Mouse (Mus musculus) neural tube, embryonic 15.5 days (tissue): ENCODE measurements at regions not wholly inside any gene's neighbourhood (a gene's known extent, or its start where the extent isn't known, plus 50 kb on each side); places are given as distances from the start of the nearest gene placed in this dataset.

Experiments used
- ATAC-seq: fragments of 200-750 bp; cut with Nextera tagmentation; 2 replicates; pipeline ENCODE4 v1.8.0; 2017; ENCODE audit warnings: mild to moderate bottlenecking, moderate TSS enrichment, moderate library complexity; ENCODE audit not compliant: low FRiP score
- H3K27ac ChIP-seq: fragments of 300-500 bp; sonication (generic); replicated peaks from 2 replicates; pipeline ENCODE4 v1.5.1; 2015; ENCODE audit warnings: mild to moderate bottlenecking, inconsistent platforms
- H3K27me3 ChIP-seq: fragments of 300-500 bp; sonication (generic); replicated peaks from 2 replicates; pipeline ENCODE4 v1.6.1; 2015; ENCODE audit warnings: inconsistent platforms
- H3K36me3 ChIP-seq: fragments of 300-500 bp; sonication (generic); 2 replicates; pipeline ENCODE4 v1.6.1; 2015; ENCODE audit warnings: inconsistent platforms
- H3K4me1 ChIP-seq: fragments of 300-500 bp; sonication (generic); 2 replicates; pipeline ENCODE4 v1.6.1; 2015; ENCODE audit warnings: inconsistent platforms
- H3K4me2 ChIP-seq: fragments of 300-500 bp; sonication (generic); 2 replicates; pipeline ENCODE4 v1.6.1; 2015; ENCODE audit warnings: inconsistent platforms, mild to moderate bottlenecking, moderate library complexity
- H3K4me3 ChIP-seq: fragments of 300-500 bp; sonication (generic); replicated peaks from 2 replicates; pipeline ENCODE4 v1.5.1; 2015; ENCODE audit warnings: mild to moderate bottlenecking, inconsistent platforms
- H3K9ac ChIP-seq: fragments of 300-500 bp; sonication (generic); replicated peaks from 2 replicates; pipeline ENCODE4 v1.6.1; 2015; ENCODE audit warnings: mild to moderate bottlenecking, inconsistent platforms
- H3K9me3 ChIP-seq: fragments of 300-500 bp; sonication (generic); replicated peaks from 2 replicates; pipeline ENCODE4 v1.6.1; 2016; ENCODE audit warnings: inconsistent platforms
- WGBS: fragments of 180-500 bp; shearing (Covaris S2); methylation state at CpG from one replicate; pipeline ENCODE4 v1.1.7; 2015; ENCODE audit warnings: mixed read lengths; 5-methylcytosine and 5-hydroxymethylcytosine counted together

DNA sequence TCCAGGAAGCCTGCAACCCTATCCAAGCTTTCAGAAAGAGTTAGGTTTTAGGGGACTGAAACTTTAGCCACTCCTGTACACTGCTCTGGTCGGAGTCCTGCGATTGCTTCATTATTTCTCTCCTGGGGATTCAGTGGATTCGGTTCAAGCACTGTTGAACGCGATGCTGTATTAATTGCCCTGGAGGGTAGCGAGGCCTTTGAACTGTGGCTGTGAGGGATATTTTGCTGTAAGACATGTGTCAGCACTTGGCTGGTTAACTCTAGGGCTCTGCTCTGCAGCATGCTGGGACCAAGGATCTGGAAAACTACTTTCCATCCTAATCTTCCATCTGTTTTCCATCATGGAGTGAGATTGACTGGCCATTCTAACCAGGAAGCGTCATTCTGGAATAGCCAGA is 374.0 kb downstream of the Epha4 start:
- Histone ChIP-seq H3K4me3 (no peak overlapping the region), H3K27ac (no peak overlapping the region), H3K4me2 (no peak overlapping the region), H3K4me1 (no peaks in the 10 kb centered on the region), H3K9ac (no peak overlapping the region), H3K36me3 (no peaks in the 10 kb centered on the region), H3K27me3 (no peaks in the 10 kb centered on the region), H3K9me3 (no peaks in the 10 kb centered on the region)
- 67% methylated on average over 7 of the region's 7 CpGs for WGBS
- no peak for ATAC-seq

DNA sequence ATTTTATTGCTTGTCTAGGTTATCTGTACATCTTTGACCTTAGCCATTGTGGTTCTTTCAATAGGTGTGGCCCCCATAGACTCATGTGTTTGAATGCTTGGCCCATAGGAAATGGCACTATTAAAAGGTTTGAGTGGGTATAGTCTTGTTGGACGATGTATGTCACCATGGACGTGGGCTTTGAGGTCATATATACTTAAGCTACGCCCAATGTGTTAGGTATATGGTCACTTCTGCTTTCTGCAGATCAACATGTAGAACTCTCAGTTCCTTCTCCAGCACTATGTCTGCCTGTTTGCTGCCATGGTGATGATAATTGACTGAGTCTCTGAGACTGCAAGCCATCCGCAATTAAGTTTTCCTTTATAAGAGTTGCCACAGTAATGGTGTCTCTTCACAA is 366.8 kb downstream of the Epha4 start:
- ATAC-seq, result no peak
- Histone ChIP-seq H3K9me3 (no peaks in the 10 kb centered on the region), H3K36me3 (no peaks in the 10 kb centered on the region), H3K4me1 (no peaks in the 10 kb centered on the region), H3K27ac (no peak overlapping the region), H3K27me3 (no peaks in the 10 kb centered on the region), H3K9ac (no peak overlapping the region), H3K4me3 (no peak overlapping the region), H3K4me2 (no peak overlapping the region)
- WGBS, result 98% methylated on average over 4 of the region's 4 CpGs

DNA sequence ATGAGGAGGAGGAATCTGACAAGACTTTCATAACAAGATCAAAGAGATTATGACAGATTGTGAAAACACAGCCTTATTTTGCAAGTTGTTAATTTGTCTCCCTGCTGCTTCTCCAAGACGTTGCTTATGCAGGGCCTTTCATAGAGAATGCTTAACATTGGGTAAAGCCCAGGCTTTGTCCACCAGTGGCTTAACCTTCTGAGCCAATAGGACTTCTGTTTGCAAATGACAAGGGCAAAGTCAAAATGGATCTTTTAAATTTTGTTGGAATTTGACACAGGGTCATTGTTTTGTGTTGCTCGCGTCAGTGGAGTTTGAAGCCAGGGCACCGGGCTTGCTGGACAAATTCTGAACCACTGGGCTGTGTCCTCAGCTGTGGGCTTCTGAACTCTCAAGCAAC is 346.6 kb downstream of the Epha4 start:
- Histone ChIP-seq H3K4me1 (no peaks in the 10 kb centered on the region), H3K9me3 (no peaks in the 10 kb centered on the region), H3K4me2 (no peak overlapping the region), H3K9ac (no peak overlapping the region), H3K27me3 (no peaks in the 10 kb centered on the region), H3K36me3 (no peaks in the 10 kb centered on the region), H3K4me3 (no peak overlapping the region), H3K27ac (no peak overlapping the region)
- 83% methylated on average over 4 of the region's 4 CpGs for WGBS
- no peak for ATAC-seq

DNA sequence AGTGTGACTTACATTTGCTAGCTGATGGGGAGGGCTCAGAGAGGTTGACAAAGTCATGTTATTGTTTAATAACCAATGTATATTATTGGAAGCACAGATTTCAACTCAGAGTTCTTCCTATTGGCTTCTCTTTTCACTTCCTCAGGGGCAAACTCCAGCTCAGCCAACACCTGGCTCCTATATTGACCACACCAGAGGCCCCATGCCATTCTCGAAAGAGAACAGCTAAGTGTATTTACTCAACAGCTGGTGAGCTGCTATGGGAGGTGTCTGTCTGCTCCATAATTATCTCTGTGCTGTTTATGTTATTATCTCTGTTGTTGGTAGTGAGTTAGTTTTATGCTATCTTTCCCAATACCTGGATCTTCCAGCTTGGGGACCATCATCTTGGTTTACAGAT is 342.4 kb downstream of the Epha4 start:
- ATAC-seq, result no peak
- Histone ChIP-seq H3K4me2 (no peak overlapping the region), H3K36me3 (no peaks in the 10 kb centered on the region), H3K9ac (no peak overlapping the region), H3K27me3 (no peaks in the 10 kb centered on the region), H3K27ac (no peak overlapping the region), H3K9me3 (no peaks in the 10 kb centered on the region), H3K4me1 (no peaks in the 10 kb centered on the region), H3K4me3 (no peak overlapping the region)
- 70% methylated on average over 1 of the region's 1 CpGs for WGBS

DNA sequence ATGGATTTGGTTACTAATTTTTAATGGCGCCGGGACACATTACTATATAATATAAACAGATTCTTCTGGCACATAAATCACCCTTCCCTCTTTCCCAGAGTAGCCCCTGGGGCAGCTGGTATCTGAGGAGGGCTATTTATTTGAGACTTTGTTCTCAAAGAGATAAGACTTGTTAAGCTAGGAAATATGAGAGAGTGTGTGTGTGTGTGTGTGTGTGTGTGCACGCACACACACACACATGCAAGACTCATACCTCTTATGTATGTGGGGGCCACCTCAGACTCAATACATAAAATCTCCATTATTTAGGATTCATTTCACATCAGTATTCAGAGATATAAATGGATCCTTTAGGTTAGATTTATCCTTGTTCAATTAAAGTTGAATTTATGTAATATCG is 340.1 kb downstream of the Epha4 start:
- WGBS, result 69% methylated on average over 4 of the region's 4 CpGs
- Histone ChIP-seq H3K4me1 (no peaks in the 10 kb centered on the region), H3K27ac (no peak overlapping the region), H3K27me3 (no peaks in the 10 kb centered on the region), H3K9ac (no peak overlapping the region), H3K9me3 (no peaks in the 10 kb centered on the region), H3K36me3 (no peaks in the 10 kb centered on the region), H3K4me2 (no peak overlapping the region), H3K4me3 (no peak overlapping the region)
- ATAC-seq, result no peak

DNA sequence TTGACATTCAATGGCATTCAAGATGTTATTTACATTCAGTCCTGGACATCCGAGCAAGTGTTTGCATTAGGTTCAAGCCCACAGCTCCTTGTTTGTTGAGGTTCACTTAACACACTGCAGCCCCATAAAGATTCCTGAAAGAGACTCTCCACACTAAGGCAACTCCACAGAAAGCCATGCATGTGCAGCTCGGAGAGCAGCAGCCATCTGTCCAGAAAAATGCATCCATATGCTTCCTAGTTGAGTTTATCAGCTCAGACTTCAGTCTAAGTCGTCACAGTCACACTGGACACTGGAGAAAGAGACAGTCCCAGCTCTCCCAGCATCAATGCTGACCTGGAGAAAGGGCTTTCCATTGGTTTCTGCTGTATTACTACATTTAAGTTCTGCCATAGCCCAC is 339.7 kb downstream of the Epha4 start:
- H3K4me2 ChIP-seq, result no peak overlapping the region
- no peak overlapping the region for H3K9ac ChIP-seq
- H3K4me3 ChIP-seq, result no peak overlapping the region
- H3K27ac ChIP-seq, result no peak overlapping the region
- no peaks in the 10 kb centered on the region for H3K27me3 ChIP-seq
- H3K4me1 ChIP-seq, result no peaks in the 10 kb centered on the region
- no peaks in the 10 kb centered on the region for H3K36me3 ChIP-seq
- 43% methylated on average over 3 of the region's 3 CpGs for WGBS
- no peaks in the 10 kb centered on the region for H3K9me3 ChIP-seq
- ATAC-seq, result no peak

DNA sequence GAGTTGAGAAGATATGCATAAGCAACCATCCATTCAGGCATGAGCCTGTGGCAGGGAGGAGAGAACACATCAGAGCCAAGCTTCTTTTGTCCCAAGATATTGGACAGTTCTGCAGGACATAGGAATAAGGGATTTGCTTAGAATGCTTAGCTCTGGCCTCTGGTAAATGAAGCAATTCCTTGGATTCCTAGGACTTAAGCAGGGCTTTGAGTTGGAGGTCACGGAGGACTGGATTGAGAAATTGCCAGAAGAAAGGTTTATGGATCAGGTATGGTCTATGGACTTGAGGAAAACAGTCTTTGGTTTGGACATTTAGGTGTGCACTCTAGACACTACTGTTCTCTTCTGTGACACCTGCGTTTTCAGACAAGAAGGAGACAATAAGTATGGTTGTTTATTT is 338.4 kb downstream of the Epha4 start:
- no peaks in the 10 kb centered on the region for H3K36me3 ChIP-seq
- ATAC-seq, result no peak
- H3K27ac ChIP-seq, result no peak overlapping the region
- no peaks in the 10 kb centered on the region for H3K27me3 ChIP-seq
- H3K4me2 ChIP-seq, result no peak overlapping the region
- no peaks in the 10 kb centered on the region for H3K4me1 ChIP-seq
- no peak overlapping the region for H3K9ac ChIP-seq
- no peak overlapping the region for H3K4me3 ChIP-seq
- WGBS, result 95% methylated on average over 2 of the region's 2 CpGs
- H3K9me3 ChIP-seq, result no peaks in the 10 kb centered on the region

DNA sequence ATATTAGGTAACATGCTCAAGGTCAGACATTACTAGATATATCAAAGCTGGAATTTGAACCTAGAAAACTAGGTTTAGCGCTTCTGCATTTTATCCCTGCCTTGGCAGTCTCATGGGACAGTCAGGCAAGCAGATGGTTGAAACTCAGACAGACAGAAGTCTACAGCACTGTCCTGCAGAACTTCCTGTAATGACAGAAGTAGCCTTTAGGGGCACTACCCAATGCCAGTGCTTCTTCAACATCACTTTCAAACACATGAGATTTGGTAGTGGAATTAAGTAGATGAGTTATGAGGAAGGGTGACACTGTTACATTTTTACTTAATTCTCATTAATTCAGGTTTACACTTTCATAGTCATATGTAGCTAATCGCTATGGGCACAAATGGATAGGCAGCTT is 330.9 kb downstream of the Epha4 start:
- Histone ChIP-seq H3K36me3 (no peaks in the 10 kb centered on the region), H3K4me3 (no peak overlapping the region), H3K9me3 (no peaks in the 10 kb centered on the region), H3K9ac (no peak overlapping the region), H3K4me1 (no peaks in the 10 kb centered on the region), H3K4me2 (no peak overlapping the region), H3K27me3 (no peaks in the 10 kb centered on the region), H3K27ac (no peak overlapping the region)
- 89% methylated on average over 2 of the region's 2 CpGs for WGBS
- ATAC-seq, result no peak

DNA sequence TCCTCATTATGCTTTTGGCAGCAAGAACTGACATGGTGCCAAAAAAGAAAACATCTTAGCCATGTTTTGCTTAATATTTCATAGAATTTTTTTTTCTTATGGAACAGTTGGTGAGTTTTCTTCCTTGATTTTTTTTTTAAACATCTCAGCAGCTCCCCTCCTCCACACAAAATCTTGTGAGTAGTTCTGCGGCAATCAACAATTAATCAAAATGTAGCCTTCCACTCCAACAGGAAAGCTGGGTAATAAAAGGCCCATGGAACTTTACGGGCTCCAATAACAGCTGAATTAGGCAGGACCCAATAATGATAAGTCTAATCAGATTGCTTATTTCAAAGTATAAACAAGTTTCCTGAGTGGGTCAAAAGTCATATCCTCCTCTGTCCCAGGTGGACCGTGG is 324.7 kb downstream of the Epha4 start:
- ATAC-seq, result no peak
- no peaks in the 10 kb centered on the region for H3K4me1 ChIP-seq
- no peaks in the 10 kb centered on the region for H3K9me3 ChIP-seq
- no peak overlapping the region for H3K27ac ChIP-seq
- no peak overlapping the region for H3K4me2 ChIP-seq
- H3K27me3 ChIP-seq, result no peaks in the 10 kb centered on the region
- H3K9ac ChIP-seq, result no peak overlapping the region
- WGBS, result 64% methylated on average over 3 of the region's 3 CpGs
- H3K4me3 ChIP-seq, result no peak overlapping the region
- H3K36me3 ChIP-seq, result no peaks in the 10 kb centered on the region

DNA sequence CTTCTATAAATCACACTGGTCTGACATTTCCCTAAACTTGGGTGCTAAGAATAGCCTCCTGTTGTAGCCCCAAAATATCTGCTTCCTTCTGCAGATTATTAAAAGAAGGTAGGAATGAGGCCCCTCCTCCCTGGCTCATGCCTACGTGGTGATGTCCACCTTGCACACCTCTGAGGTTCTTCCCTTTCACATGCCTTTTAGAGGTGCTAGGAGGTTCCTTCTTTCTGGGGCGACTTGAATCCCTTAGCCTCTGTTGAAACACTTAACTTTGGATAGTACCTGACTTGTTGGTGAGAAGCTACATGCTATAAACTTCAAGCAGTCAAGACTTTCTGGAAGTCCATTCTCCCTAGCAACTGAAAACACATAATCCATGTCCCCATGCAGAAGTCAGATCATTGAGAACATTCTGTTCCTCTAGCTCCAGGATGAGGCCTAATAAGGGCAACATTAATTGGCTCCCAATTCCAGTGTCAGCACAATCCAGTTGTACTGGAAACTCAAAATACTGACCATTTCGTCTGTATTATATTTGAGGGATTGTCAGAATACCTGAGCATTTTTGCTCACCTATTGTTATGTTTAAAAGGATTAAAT is 313.5 kb downstream of the Epha4 start:
- Histone ChIP-seq H3K36me3 (no peaks in the 10 kb centered on the region), H3K9me3 (no peaks in the 10 kb centered on the region), H3K4me2 (no peak overlapping the region), H3K4me1 (no peaks in the 10 kb centered on the region), H3K27ac (no peak overlapping the region), H3K27me3 (no peaks in the 10 kb centered on the region), H3K9ac (no peak overlapping the region), H3K4me3 (no peak overlapping the region)
- ATAC-seq, result no peak
- 87% methylated on average over 3 of the region's 3 CpGs for WGBS

DNA sequence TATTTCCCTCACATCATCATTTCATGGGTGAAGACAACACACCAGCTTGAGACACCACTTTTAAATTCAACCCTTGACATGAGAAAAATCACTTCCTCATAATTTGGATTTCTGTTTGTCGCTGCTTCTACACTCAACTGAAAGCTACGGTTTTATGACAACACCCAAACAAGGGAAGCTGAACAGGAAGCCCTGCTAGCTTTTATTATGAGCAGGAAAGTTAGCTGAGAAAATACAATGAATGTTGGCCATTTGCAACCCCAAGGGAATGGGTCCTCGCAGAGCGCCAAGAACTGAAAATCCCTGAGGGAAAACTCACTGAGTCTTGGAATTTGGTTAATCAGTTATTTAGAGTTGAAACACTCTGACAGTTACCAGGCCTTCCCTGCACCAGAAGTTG is 311.9 kb downstream of the Epha4 start:
- Histone ChIP-seq H3K4me2 (no peak overlapping the region), H3K9ac (no peak overlapping the region), H3K36me3 (no peaks in the 10 kb centered on the region), H3K4me3 (no peak overlapping the region), H3K4me1 (no peaks in the 10 kb centered on the region), H3K9me3 (no peaks in the 10 kb centered on the region), H3K27ac (no peak overlapping the region), H3K27me3 (no peaks in the 10 kb centered on the region)
- no peak for ATAC-seq
- 75% methylated on average over 4 of the region's 4 CpGs for WGBS

DNA sequence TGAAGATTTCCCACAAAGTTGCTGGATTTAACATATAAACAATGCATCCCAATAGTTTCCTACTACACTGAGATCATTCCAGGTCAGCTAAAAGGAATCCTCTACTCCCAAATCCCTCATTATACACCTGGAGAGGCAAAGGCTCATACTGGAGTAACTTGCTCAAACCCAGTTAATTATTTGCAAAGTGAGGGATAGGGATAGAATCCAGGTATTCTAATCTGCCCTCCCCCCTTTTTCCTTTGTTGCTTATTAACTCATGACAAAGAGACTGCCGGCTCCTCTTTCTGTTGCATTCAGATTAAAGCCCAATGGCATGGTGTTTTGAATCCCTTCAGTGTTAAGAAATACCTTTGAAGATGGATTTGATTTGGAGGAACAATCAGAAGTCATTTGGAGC is 308.4 kb downstream of the Epha4 start:
- Histone ChIP-seq H3K27ac (no peak overlapping the region), H3K4me1 (no peaks in the 10 kb centered on the region), H3K27me3 (no peaks in the 10 kb centered on the region), H3K4me3 (no peak overlapping the region), H3K9ac (no peak overlapping the region), H3K9me3 (no peaks in the 10 kb centered on the region), H3K36me3 (no peaks in the 10 kb centered on the region), H3K4me2 (no peak overlapping the region)
- ATAC-seq, result no peak
- WGBS, result 69% methylated on average over 1 of the region's 1 CpGs

DNA sequence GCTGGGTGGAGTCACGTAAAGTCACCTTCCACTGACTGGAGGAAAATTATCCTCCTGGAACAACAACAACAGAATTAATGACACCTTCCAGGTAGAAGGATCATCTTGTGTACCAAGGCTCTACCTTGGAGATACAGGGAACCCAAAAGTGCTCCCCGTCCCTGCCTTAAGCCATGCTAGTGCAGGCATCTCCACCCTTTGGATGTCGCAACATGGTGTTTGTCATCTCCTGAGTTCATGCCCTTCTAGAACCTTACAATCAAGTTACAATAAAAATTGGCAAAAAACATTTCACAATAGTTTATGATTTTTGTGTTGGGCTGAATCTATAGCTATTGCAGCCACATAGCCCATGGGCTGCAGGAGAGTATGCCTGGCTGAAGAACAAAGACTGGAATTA is 305.5 kb downstream of the Epha4 start:
- no peak overlapping the region for H3K4me2 ChIP-seq
- H3K4me1 ChIP-seq, result no peaks in the 10 kb centered on the region
- H3K9me3 ChIP-seq, result no peaks in the 10 kb centered on the region
- no peak for ATAC-seq
- no peaks in the 10 kb centered on the region for H3K36me3 ChIP-seq
- H3K4me3 ChIP-seq, result no peak overlapping the region
- WGBS, result 94% methylated on average over 3 of the region's 3 CpGs
- H3K9ac ChIP-seq, result no peak overlapping the region
- H3K27me3 ChIP-seq, result no peaks in the 10 kb centered on the region
- H3K27ac ChIP-seq, result no peak overlapping the region
